Mouse (Mus musculus) effector memory CD4-positive, alpha-beta T cell, adult 5 months (primary cell): ENCODE measurements around the gene Rnf2. TPM values are rescaled to one million over a fixed set of nuclear protein-coding genes. Genes with fewer than 3 reads are reported as not detected.

Source experiments
- polyA plus RNA-seq: library from polyadenylated mRNA; unstranded; fragments of 100-300 nt; shearing (Covaris generic); gene quantifications from one replicate; pipeline ENCODE4 v1.2.1, GENCODE M21; 2017

The Rnf2 gene
- polyA plus RNA-seq = 134 TPM

DNA sequence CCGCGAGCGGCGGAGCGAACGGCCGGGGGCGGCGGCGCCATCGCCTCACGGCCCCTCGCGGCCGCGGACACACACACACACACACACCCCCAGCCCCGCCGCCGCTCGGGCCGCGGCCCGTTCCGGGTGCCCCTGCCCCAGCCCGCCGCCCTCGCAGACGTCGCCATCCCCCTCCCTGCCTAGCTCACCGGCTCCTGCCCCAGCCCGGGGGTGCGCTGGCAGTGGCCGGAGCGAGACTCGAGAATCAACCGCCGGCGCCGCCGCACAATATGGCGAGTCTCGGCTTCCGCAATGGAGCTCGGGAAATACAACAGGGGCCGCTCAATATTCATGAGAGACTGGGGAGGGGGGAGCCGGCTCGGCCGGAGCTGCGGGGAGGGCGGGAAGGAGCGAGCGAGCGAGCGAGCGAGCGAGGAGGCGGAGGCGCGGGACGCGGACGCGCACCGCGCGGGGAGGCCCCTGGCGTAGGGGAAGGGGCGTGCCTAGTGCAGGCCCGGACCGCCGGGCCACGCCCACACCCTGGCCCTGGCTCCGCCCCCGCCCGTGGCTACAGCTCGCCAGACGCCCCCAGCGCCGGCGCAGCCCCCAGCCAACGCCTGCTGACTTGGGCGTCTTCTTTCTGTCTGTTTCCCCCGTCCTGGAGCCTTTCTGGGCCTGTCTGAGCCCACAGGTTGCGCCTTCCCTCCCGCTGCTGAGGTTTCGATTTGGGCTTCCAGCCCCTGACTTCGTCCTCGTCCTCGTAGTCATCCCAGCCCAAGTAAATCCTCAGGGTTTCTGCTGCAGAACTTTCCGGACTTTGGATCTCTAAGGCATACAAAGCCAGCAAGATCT, at the start of gene Rnf2:
Gene Rnf2, minus strand, starts transcription at position 425 of the 831 bp plus-strand sequence.

DNA sequence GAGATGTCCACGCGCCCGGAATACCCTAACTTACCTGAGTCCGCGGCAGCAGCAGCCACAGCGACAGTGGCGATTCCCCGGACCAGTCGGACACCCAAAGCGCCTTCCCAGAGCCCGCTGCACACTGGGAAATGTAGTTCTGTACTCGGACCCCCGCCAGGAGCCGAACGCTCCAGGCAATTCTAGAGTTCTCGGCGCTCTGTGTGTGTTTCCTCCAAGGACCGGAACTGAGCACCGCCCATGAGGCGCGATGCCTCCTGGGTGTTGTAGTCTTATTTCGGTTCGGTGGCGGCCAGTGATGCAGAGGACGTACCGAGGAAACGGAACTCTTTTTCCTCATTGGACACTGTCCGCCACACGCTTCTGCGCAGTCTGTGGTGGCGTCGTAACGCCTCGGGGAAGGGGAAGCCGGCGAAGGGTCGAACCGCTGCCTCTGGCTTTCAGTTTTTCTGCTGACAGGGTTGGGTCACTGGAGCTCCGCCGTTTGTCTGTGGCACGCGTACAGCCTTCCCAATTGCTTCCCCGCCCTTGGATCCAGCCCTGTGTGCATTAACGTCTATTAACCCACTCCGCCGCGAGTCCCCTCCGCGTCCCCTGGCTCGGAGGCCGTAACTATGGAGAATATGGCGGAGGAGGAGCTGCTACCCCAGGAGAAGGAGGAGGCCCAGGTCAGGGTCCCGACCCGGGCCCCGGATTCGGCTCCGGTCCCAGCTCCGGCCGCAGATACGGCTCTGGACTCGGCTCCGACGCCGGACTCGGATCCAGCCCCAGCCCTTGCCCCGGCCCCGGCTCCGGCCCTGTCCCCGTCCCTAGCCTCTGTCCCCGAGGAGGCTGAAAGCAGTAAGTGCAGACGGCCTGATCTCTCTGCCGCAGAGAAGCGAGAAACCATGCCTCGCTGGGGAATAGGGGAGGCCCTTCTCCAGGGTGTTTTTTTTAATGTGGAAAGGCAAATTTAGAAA, 72.2 kb downstream of the Rnf2 start, which contains the start of the genes Swt1 and Trmt1l:
Gene Swt1, minus strand, starts transcription at position 193 of the 959 bp plus-strand sequence.
Gene Trmt1l, plus strand, starts transcription at position 280 of the 959 bp plus-strand sequence.

Other genes starting within 250 kb of the Rnf2 start
- 342 TPM for gene Ivns1abp, start 156.5 kb downstream of the Rnf2 start, polyA plus RNA-seq
- 39.3 TPM for gene Swt1, start 72.5 kb downstream of the Rnf2 start, polyA plus RNA-seq
- gene Trmt1l, start 72.4 kb downstream of the Rnf2 start, polyA plus RNA-seq = 52.2 TPM
- gene Fam129a, start 70.2 kb upstream of the Rnf2 start, polyA plus RNA-seq = 34.8 TPM